In genomic region chr7:80439789-80440488, GRCm38 (mm10) we compare ENCODE assay signal across 11 mouse cellular contexts. TPM values are rescaled to one million over a fixed set of nuclear protein-coding genes. Genes with fewer than 3 reads are reported as not detected.
DNase-seq lines count a peak whose midpoint lies in the region; ATAC-seq and TF ChIP-seq lines count a peak whose summit lies in the region.
"Had no signal": no experiment of that assay in that cellular context is flagged by ENCODE, and none has a peak within 500 bp of the region (broad histone marks: within the 10 kb centered on the region; RNA-seq: fewer than 3 reads in every experiment).

No protein-coding gene starts in this region.

- ATAC-seq in embryonic facial prominence, embryonic 12.5 days (ENCODE audit: insufficient number of reproducible peaks, insufficient read depth, low FRiP score, low TSS enrichment): no peak
- ATAC-seq in liver, embryonic 11.5 days (replicated peaks; ENCODE audit: low FRiP score): no peak
- ATAC-seq in forebrain, embryonic 14.5 days: no peak
- ATAC-seq: forebrain, embryonic 15.5 days had no signal

- intact Hi-C loops in heart, postnatal 25 days (cut with DNase I): loop anchor here (5.0 kb wide), 1 partner anchor 38 kb away; no protein-coding TSS in a partner anchor

- H3K4me1 ChIP-seq in embryonic facial prominence, embryonic 12.5 days: peaks cover 25% of the 10 kb centered on the region
- H3K4me1 ChIP-seq in embryonic facial prominence, embryonic 10.5 days: peaks cover 60% of the 10 kb centered on the region
- peaks cover 9% of the 10 kb centered on the region; the same call in 1 of the 2 replicates for H3K4me1 ChIP-seq in liver, adult 2 months (ENCODE audit: control insufficient read depth, insufficient read depth, low read length)
- H3K4me1 ChIP-seq in liver, embryonic 11.5 days (replicated peaks; ENCODE audit: control insufficient read depth, insufficient read depth, low read length): peaks cover 19% of the 10 kb centered on the region
- no peaks in the 10 kb centered on the region for H3K4me1 ChIP-seq in forebrain, embryonic 14.5 days (ENCODE audit: control insufficient read depth, insufficient read depth, low read length)

- H3K9me3 ChIP-seq in embryonic facial prominence, embryonic 12.5 days: no peaks in the 10 kb centered on the region
- no peaks in the 10 kb centered on the region for H3K9me3 ChIP-seq in embryonic facial prominence, embryonic 10.5 days
- no peaks in the 10 kb centered on the region for H3K9me3 ChIP-seq in liver, embryonic 11.5 days (ENCODE audit: control insufficient read depth, low read length)
- H3K9me3 ChIP-seq in forebrain, embryonic 14.5 days (replicated peaks; ENCODE audit: control insufficient read depth, low read length): no peaks in the 10 kb centered on the region
- H3K9me3 ChIP-seq: forebrain, embryonic 15.5 days; lung, embryonic 15.5 days had no signal

- H3K79me2 ChIP-seq in liver, adult 2 months (ENCODE audit: control insufficient read depth, insufficient read depth, low read length): no peaks in the 10 kb centered on the region

- no peak for DNase-seq in embryonic facial prominence, embryonic 10.5 days (ENCODE audit: low spot score)
- peak; percentile 50 for DNase-seq in liver, adult 2 months (ENCODE audit: extremely low read depth, low read depth, low spot score)
- no peak for DNase-seq in liver, embryonic 11.5 days (ENCODE audit: low spot score)
- peak; percentile 27 for DNase-seq in brain, adult 2 months (ENCODE audit: low read depth, low spot score)
- peak; percentile 31 for DNase-seq in heart, postnatal 25 days (ENCODE audit: low spot score)
- no peak for DNase-seq in testis, postnatal 10 days (ENCODE audit: low spot score)
- DNase-seq in forebrain, embryonic 14.5 days (ENCODE audit: low spot score): no peak
- DNase-seq: kidney, postnatal 10 days had no signal

- no peak overlapping the region for H3K4me3 ChIP-seq in embryonic facial prominence, embryonic 12.5 days
- H3K4me3 ChIP-seq in embryonic facial prominence, embryonic 10.5 days: no peak overlapping the region
- H3K4me3 ChIP-seq in liver, adult 2 months (ENCODE audit: insufficient read depth, low read depth, low read length): no peak overlapping the region
- no peak overlapping the region for H3K4me3 ChIP-seq in liver, embryonic 11.5 days (ENCODE audit: low read depth, low read length)
- no peak overlapping the region for H3K4me3 ChIP-seq in forebrain, embryonic 14.5 days (ENCODE audit: low read depth, low read length)
- H3K4me3 ChIP-seq: forebrain, embryonic 15.5 days; lung, embryonic 15.5 days had no signal

- H3K27me3 ChIP-seq in embryonic facial prominence, embryonic 12.5 days: no peaks in the 10 kb centered on the region
- H3K27me3 ChIP-seq in embryonic facial prominence, embryonic 10.5 days (replicated peaks; ENCODE audit: low read depth, poor library complexity, severe bottlenecking): no peaks in the 10 kb centered on the region
- H3K27me3 ChIP-seq in liver, adult 2 months (ENCODE audit: control insufficient read depth, insufficient read depth, low read length): no peaks in the 10 kb centered on the region
- H3K27me3 ChIP-seq in liver, embryonic 11.5 days (replicated peaks; ENCODE audit: control insufficient read depth, insufficient read depth, low read length): no peaks in the 10 kb centered on the region
- H3K27me3 ChIP-seq in forebrain, embryonic 14.5 days (replicated peaks; ENCODE audit: control insufficient read depth, insufficient read depth, low read length): no peaks in the 10 kb centered on the region
- H3K27me3 ChIP-seq: forebrain, embryonic 15.5 days; lung, embryonic 15.5 days had no signal

- no peak for TF ChIP-seq CTCF in liver, adult 2 months (IDR thresholded peaks at IDR 0.05; ENCODE audit: low read depth, low read length)

- H3K27ac ChIP-seq in embryonic facial prominence, embryonic 12.5 days: 0 out of 2 replicates have a peak overlapping the region, but pooled peaks have one; percentile 46
- no peak overlapping the region for H3K27ac ChIP-seq in embryonic facial prominence, embryonic 10.5 days (replicated peaks)
- H3K27ac ChIP-seq in liver, adult 2 months (replicated peaks; ENCODE audit: insufficient read depth, low read depth, low read length): no peak overlapping the region
- H3K27ac ChIP-seq in liver, embryonic 11.5 days (ENCODE audit: low read depth, low read length): no peak overlapping the region
- no peak overlapping the region for H3K27ac ChIP-seq in forebrain, embryonic 14.5 days (ENCODE audit: low read depth, low read length)
- H3K27ac ChIP-seq: forebrain, embryonic 15.5 days had no signal

- H3K36me3 ChIP-seq in embryonic facial prominence, embryonic 12.5 days: no peaks in the 10 kb centered on the region
- H3K36me3 ChIP-seq in embryonic facial prominence, embryonic 10.5 days (replicated peaks): no peaks in the 10 kb centered on the region
- H3K36me3 ChIP-seq in liver, adult 2 months (ENCODE audit: control insufficient read depth, insufficient read depth, low read length): no peaks in the 10 kb centered on the region
- H3K36me3 ChIP-seq in liver, embryonic 11.5 days (ENCODE audit: control insufficient read depth, insufficient read depth, low read length): no peaks in the 10 kb centered on the region
- no peaks in the 10 kb centered on the region for H3K36me3 ChIP-seq in forebrain, embryonic 14.5 days (ENCODE audit: control insufficient read depth, insufficient read depth, low read length)
- H3K36me3 ChIP-seq: forebrain, embryonic 15.5 days; lung, embryonic 15.5 days had no signal

- H3K9ac ChIP-seq in embryonic facial prominence, embryonic 12.5 days: no peak overlapping the region
- H3K9ac ChIP-seq in liver, adult 2 months (ENCODE audit: low read depth, low read length): no peak overlapping the region
- no peak overlapping the region for H3K9ac ChIP-seq in liver, embryonic 11.5 days (ENCODE audit: low read depth, low read length)
- no peak overlapping the region for H3K9ac ChIP-seq in forebrain, embryonic 14.5 days (ENCODE audit: low read length)
- H3K9ac ChIP-seq: forebrain, embryonic 15.5 days; lung, embryonic 15.5 days had no signal

- no peak for TF ChIP-seq POLR2A in liver, adult 2 months (IDR thresholded peaks at IDR 0.05; ENCODE audit: extremely low read depth, insufficient read depth, low read length)

- WGBS in embryonic facial prominence, embryonic 12.5 days: 75% methylated on average over 10 of the region's 10 CpGs
- 85% methylated on average over 10 of the region's 10 CpGs for WGBS in embryonic facial prominence, embryonic 10.5 days
- WGBS in liver, adult 2 months: 81% methylated on average over 10 of the region's 10 CpGs
- 80% methylated on average over 10 of the region's 10 CpGs for WGBS in liver, embryonic 11.5 days
- 83% methylated on average over 10 of the region's 10 CpGs for WGBS in forebrain, embryonic 14.5 days

- H3K4me2 ChIP-seq in embryonic facial prominence, embryonic 12.5 days (replicated peaks): no peak overlapping the region
- H3K4me2 ChIP-seq in liver, embryonic 11.5 days: no peak overlapping the region
- H3K4me2 ChIP-seq in forebrain, embryonic 14.5 days (ENCODE audit: low read length): no peak overlapping the region
- H3K4me2 ChIP-seq: forebrain, embryonic 15.5 days had no signal

RNA-seq across cellular contexts. Expression of gene Furin, which starts 34.7 kb away (rescaled TPM):
- 9.7 and 10.7 TPM in 2 replicates for polyA plus RNA-seq in embryonic facial prominence, embryonic 12.5 days (2016; fragmentation: Nextera tagmentation; extraction: Ambion mirVana)
- polyA plus RNA-seq in embryonic facial prominence, embryonic 10.5 days (2016; fragmentation: Nextera tagmentation; extraction: Ambion mirVana): 6.0 and 6.3 TPM in 2 replicates
- total RNA-seq in liver, adult 2 months (2014; rRNA removed): 26.5 and 42.6 TPM in 2 replicates
- polyA plus RNA-seq in liver, adult 2 months (2012; rRNA removed): 152 and 163 TPM in 2 replicates
- polyA plus RNA-seq in liver, embryonic 11.5 days (2014; fragmentation: Nextera tagmentation; extraction: Ambion mirVana): 8.3 and 10.4 TPM in 2 replicates
- total RNA-seq in heart, postnatal 25 days (2021): 100 to 1,000 TPM; 106 to 118 TPM
- polyA plus RNA-seq in forebrain, embryonic 14.5 days (2014; fragmentation: Nextera tagmentation; extraction: Ambion mirVana): 3.9 and 4.1 TPM in 2 replicates

RNA-seq across cellular contexts. Expression of gene Fes, which starts 52.2 kb away (rescaled TPM):
- polyA plus RNA-seq in embryonic facial prominence, embryonic 12.5 days (2016; fragmentation: Nextera tagmentation; extraction: Ambion mirVana): 11.0 and 12.2 TPM in 2 replicates
- 8.2 and 8.4 TPM in 2 replicates for polyA plus RNA-seq in embryonic facial prominence, embryonic 10.5 days (2016; fragmentation: Nextera tagmentation; extraction: Ambion mirVana)
- total RNA-seq in liver, adult 2 months (2014; rRNA removed): 4.6 and 9.9 TPM in 2 replicates
- polyA plus RNA-seq in liver, adult 2 months (2012; rRNA removed): 5.8 and 9.6 TPM in 2 replicates
- 15.2 and 16.4 TPM in 2 replicates for polyA plus RNA-seq in liver, embryonic 11.5 days (2014; fragmentation: Nextera tagmentation; extraction: Ambion mirVana)
- 10 to 100 TPM; 11.9 to 13.6 TPM for total RNA-seq in heart, postnatal 25 days (2021)
- polyA plus RNA-seq in forebrain, embryonic 14.5 days (2014; fragmentation: Nextera tagmentation; extraction: Ambion mirVana): 2.4 and 3.5 TPM in 2 replicates

Comparison
In these comparisons a context has a peak if more than half of its experiments do, and no peak if none do; other contexts are left out.
1. DNase-seq: peak in liver, adult 2 months (single experiment), brain, adult 2 months (single experiment) and heart, postnatal 25 days (single experiment); none in embryonic facial prominence, embryonic 10.5 days (single experiment), liver, embryonic 11.5 days (single experiment), testis, postnatal 10 days (single experiment) and forebrain, embryonic 14.5 days (single experiment).
2. RNA of gene Furin, which starts 34.7 kb away (polyA plus RNA-seq): 152 to 163 TPM in liver, adult 2 months; 8.3 to 10.4 TPM in liver, embryonic 11.5 days, 9.7 to 10.7 TPM in embryonic facial prominence, embryonic 12.5 days, 6.0 to 6.3 TPM in embryonic facial prominence, embryonic 10.5 days and 3.9 to 4.1 TPM in forebrain, embryonic 14.5 days; every median in the first group is over 10 times any median in the second.